Mouse (Mus musculus): Measurements from ENCODE around the gene Otx1.

Gene Otx1

DNA sequence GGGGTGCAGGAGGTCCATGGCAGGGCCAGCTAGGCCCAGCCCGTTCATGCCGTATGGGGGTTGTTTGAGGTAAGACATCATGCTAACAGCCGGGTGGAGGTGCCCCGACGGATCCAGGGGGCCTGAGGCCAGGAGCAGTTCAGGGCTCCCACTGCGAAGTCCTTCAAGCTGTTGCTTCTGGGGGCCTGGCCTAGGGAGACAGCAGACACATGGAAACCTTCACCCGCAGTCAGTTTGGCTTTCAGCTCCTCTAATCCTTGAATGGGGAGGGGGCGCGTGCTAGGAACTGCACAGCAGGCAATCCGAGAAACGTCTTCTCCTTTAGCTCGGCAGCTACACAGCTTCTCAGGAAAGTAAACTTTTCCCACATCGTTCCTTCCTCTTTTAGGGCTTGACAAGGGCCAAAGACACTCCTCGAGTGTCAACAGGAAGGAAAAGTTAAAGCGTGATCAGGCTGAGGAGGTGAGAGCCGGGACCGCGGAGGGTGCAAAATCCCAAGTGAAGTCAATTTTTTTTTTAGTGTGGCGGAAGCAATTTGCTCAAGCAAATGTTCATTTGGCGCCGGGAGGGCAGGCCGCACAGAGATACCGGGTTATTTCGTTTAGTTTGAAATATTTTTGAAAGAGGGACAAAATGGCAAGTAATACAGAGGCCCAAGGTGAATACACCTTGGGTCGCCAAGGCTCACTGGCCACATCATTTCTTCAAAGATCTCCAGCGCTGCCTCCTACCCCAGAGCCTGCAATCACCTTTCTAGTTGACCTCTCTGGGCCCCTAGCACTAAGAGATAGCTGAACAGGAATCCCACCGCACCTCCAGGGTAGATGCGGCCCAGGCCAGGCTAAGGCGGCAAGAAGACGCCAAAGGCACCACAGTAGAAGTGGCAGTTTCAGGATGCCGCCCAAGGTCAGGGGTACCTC lies 3.0 kb downstream of the Otx1 start:
- 46% methylated on average over 31 of the region's 31 CpGs for WGBS

DNA sequence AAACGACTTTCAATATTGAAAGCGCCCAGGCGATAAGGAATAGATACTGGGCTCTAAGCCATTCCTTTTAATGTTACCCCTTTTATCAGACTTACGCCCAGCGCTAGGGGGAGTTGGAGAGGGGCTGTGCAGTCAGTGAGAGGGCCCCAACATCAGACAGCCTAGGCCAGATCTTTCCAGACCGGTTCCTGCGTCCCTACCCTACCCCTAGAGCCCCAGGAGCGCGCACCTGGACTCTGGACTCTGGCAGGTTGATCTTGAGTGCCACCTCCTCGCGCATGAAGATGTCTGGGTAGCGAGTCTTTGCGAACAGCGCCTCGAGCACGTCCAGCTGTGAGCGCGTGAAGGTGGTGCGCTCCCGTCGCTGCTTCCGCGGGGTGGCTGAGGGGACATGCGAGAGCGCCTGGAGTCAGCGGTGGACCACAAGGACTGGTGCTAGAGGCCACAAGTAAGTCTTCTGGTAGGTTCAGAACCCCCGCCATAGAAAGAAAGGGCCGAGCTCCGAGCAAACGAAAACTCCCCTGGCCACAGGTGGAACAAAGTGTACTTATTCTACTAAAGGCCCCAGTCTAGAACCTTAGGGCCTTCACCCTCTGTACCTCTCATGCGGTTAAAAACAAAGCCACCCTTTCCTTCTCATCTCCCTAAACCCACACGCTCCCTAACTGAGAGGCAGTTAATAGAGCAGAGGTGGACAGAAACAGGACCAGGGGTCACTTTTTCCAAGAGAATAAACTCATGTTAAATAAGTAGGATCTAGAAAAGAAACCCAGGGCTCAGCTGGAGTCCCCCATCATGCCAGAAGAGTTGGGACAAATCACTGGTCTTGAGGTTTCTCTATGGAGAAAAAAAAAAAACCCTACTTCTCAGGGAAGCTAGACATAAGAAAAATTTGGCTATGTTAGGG lies 4.3 kb downstream of the Otx1 start:
- WGBS = 27% methylated on average over 32 of the region's 32 CpGs

DNA sequence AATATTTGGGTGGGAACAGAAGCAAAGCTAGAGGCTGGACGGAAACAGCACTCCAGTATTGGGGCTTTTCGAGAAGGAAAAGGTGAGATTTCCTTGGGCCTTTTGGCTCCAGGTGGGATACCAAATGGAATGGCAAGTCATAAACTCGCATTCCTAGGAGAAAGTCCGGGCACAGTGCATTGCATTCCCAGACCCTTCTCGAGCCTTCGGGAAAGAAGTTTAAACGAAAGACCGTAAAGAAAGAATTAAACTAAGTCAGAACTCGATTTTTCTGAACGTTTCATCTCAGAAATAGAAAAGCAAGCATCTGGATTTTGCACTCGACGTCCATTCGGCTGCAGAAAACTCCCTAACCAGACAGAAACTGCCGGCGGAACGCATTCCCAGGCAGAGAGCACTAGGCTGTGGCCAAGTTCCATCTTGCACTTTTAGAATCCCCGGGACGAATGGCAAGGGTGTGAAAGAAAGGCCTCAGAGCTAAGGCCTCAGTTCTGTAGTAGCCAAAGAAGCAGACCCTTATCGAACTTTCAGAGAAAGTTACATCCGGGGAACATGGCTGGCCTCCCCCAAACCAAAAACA lies 5.0 kb downstream of the Otx1 start:
- WGBS = 22% methylated on average over 20 of the region's 20 CpGs

DNA sequence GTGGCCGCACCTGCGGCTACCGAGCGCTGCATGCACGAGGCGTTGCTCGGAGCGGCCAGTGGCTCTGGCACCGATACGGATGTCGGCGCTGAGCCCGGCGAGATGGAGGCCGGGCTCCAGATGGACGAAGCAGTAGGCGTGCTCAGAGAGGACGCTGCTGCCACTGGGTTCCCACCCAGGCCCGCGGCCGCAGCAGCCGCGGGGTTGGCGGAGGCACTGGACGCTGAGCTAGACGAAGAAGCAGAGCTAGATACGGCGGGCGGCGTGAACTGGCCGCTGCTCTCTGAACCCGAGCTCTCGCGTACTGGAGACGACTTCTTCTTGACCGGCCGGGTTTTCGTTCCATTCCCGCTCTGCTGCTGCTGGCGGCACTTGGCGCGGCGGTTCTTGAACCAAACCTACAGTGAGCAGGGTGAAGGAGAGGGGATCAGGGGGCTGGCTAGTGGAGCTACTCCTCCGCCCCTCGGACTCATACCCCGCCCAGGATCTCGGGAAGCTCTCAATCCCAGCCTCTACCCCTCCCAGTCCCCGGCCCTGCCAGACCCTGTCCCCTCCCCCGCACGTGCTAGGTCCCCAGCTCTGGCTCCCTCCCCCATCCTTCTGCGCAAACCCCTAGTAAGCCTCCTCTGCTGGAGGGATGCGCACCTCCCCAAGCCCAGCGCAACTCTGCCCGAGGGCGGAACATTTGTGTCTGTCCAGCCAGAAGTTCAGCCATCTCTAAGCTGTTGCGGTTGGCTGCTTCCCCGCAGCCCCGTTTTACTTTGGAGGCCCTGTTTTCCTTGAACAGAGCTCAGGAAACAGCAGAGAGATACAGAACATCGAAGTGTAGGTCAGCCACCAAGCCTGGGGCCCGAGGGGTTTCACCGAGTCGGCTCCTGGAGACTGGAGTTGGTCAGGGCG lies 5.8 kb downstream of the Otx1 start:
- WGBS = 4% methylated on average over 63 of the region's 63 CpGs

DNA sequence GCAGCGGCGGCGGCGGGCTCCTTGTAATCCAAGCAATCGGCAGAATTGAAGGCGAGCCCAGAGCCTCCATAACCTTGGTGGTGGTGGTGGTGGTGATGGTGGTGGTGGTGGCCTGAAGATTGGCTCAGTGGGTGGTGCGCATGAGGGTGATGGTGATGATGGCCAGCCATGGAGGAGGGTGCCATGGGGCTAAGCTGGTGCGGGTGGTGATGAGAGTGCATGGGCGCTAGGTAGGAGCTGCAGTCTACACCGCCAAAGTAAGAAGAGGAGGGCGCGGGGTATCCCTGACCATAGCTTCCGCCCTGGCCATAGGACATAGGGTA lies 6.4 kb downstream of the Otx1 start:
- WGBS = 13% methylated on average over 13 of the region's 13 CpGs

DNA sequence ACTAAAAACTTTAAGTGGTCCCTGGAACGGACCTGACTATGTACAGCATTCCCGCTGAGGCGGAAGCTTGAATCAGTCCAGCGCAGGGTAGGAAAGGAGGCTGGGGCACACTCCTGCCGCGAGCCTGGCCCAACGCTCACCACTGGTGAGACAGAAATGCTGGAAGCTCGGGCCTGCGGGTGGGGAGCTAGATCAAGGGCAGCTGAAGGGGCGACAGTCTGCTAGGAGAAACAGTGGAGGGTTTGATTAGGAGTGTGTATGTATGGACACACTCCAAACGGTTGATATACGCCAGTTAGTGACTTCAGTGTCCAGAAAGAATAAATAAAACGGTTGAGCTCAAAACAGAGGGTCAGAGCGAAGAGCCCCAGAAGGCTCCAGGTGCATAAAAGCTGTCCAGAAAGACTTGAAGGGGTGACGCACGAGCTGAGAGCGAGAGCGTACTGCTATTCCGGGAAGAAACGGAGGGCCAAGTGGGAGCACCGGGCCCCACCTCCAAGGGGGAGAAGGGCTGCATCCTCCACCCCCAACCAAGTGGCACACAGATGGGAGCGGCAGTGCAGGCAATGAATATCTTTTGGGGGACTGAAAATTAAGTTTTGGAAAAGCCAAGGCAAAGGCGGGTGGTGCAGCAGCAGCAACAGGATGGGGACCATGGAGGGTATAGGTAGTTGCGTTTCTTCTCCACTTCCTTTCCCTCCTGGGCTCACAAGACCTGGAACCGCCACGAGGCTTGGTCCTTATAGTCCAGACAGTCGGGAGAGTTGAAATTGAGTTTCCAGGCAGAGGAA lies 7.0 kb downstream of the Otx1 start:
- WGBS = 18% methylated on average over 27 of the region's 27 CpGs

DNA sequence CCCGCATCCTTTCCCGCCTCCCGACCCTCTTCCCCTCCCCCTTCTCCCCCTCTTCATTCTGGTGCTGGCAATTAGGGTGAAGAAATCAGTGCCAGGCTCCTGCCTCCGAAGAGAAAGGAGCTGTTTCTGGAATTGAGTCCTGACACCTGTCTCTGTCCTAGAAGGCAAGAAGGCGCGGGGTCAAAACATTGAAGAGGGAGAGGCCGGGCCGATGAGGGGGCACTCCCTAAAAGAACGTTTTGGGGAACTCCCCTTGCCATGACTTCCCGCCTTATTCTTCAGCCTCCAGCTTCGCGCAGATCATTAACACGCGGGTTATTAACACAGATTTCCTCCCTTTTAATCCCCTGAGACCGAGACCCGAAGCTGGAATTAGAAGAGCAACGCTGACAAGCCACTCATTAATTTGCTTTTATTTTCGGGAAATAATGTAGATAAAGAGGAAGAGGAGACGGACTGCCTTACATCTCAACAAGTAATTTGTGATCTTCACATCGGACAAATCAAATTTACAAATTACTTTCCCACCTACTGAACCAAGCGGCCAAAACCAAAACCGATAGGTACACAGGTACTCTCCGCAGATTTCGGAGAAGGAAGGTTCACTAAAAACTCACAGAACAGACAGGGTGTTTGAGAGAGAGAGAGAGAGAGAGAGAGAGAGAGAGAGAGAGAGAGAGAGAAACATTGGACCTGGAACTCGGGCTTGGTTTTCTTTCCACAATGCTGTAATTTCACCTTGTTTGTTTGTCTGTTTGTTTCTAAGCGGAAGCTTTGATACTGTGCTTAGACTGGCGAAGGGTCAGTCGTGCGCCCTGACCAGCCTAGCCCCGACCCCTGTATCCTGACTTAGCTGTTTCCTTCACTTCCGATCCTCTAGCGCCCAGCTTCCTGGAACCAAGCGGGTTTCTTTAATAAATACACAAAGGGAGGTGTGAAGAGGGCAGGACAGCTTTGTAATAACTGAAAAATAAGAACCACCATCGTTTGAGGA lies 8.0 kb downstream of the Otx1 start:
- WGBS = 21% methylated on average over 34 of the region's 34 CpGs

DNA sequence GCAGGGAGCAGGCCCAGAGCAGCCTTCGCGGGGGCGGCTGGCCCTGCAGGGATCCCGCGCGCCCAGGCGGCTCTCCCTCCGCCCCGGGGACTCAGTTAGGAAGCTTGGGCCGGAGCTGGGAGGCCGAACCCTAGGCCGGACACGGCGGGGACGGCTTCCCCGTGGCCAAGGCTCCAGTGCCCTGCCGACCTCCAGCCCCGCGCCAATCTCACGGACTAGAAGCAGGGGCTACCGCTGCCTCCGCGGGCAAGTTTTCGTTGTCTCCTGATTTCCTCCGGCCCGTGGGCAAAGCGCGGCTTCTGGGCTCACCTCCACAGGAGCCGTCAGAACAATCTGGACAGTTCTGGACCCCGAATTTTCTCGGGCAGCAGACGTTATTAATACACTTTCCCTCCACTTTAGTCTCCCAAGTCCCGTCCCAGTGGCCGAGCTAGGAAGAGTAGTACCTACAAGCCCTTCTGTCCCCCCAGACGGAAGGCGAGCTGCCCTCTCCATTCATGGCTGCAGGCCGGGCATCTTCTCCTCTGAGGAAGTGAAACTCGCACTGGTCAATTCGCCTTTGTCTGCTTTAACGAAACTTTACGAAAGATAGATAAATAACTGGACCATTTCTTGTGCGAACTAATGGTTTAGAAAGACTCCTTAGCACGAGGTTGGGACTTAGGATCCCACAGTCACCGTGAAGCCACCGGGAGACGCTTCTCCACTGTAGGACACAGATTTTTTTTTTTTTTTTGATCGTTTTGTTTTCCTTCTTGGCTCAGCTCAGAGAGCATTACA lies 8.9 kb downstream of the Otx1 start:
- WGBS = 11% methylated on average over 47 of the region's 47 CpGs

DNA sequence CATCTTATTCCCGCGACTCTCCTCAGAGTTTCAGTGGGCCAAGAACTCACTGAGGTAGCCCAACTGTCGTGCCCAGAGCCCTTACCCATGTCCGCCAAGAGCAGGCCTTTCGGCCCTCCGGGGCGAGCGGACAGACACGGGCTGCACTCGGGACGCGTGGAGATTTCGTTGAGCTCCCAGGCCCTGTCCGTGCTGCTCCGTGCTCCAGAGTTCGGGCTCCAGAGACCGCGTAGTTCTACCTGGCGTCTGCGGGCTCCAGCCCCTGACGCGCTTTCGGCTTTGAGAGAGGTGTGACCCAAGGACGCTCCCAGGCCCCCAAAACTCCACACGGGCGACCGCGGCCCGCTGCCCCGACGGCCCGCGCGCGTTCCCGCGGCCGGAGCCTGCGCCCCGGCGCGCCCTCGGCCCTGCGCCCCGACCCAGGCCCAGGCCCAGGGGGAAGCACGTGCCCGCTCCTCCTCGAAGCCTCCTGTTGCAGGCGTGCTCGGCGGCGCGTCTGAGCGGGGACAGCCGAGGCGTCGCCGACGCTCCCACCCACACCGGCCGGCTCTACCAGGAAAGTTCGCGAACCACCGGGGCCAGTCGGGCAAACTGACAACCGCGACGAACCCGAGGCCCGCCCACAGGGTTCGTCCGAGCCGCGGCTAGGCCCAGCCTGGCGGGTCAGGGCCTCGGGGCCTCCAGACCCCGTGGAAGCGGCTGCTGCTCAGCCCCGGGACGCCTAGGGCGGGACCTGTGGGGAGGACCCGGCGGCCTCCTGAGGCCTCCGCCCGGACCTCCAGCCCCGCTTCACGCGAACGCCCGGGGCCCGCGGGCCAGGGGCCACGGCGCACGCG lies 9.7 kb downstream of the Otx1 start:
- WGBS = 11% methylated on average over 96 of the region's 96 CpGs

DNA sequence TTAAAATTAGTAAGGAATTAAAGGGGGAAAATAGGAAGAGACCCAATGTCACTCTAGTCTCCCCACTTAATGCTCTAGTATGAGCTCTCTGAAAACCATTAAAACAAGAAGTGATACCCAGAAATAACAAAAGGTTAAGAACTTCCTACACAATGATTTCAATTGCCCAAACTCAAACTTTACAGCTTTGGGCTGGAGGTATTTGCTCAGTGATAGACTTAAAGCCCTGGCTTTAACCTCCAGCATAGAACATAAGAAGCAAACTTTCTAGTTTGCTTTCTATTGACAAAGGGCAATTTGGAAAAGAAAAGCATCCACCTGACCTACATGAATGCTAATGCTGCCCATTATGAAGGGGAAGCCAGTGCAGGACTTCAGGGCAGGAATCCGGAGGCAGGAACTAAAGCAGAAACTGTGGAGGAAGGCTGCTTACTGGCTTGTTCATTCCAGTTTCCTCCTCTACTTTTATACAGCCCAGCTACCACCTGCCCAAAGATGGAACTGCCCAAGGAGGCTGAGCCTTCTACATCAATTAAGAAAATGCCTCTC lies 14.2 kb downstream of the Otx1 start:
- 89% methylated on average over 1 of the region's 1 CpGs for WGBS

DNA sequence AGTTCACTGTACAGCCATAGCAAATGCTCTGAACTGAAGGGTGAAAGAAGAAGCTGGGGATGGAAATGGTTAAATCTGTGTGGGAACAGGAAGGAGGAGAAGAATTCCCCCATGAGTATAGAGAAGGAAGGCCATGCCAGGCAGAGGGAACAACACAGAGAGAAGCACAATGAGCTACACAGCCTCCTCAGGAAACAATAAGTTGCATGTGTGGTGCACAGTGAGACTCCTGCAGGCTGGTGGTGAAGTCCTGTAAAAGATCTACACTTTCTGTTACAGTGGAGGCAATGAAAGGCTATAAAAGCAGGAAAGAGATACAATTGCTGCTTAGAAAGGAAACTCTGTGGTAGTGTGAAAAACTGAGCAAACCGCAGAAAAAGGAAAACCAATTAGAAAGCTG lies 17.6 kb downstream of the Otx1 start:
- 48% methylated on average over 1 of the region's 1 CpGs for WGBS

DNA sequence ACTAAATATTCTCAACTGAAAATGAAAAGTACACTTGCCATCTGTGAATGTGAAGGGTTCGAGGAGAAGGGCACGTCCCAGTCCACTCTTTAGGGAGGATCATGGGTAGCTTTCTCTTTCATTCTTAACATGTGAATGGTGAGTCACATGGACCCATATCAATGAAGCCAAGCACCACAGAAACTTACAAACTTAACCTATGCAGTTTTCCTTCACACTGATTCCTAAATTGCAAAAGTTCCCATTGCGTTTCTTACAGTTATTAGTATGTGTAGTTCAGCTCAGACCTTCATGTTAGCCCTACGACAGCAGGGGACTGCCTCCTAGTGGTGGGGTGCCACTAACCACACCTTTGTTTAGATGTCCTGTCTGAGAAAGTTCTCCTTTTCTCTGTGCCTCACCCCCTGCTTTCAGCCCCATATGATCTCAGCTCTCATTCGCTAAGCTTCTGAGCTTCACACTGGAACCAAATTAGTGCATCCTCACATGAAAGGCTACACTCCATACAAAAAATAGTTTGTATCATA lies 28.6 kb downstream of the Otx1 start:
- 81% methylated on average over 5 of the region's 5 CpGs for WGBS

DNA sequence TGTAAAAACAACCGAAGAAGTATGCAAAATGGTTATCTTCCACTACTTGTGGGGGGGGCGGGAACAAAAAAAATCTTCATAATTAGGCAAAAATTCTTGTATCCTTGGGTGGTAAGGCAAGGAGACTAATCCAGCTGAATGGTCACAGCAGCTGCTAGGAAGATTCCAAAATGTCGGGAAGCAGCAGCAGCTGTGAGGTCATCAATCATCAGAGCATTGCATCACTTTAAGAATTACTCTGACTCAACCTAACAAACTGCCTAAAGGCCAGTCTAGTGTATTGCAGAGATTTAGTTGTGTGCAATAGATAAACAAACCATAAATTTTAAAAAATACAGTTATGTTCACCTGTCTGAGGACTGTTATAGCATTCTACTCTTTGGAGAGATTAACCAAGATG lies 29.1 kb downstream of the Otx1 start:
- 84% methylated on average over 3 of the region's 3 CpGs for WGBS

DNA sequence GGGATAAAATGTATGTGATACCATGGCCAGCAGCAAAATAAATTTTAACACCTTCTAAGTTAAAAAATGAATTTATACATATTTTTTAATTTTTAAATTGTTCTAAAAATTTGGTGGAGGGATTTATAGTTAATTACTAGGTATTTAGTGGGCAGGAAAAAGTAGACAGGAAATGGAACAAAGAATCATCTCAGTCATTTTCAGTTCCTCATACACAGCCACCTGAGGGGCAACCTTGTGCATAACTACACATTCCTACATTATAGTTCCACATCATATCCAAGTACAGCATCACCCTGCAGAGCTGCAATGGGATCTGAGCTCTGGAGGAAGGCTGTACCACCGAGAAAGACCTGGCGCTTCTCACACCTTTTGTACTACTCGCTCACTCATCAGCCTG lies 33.8 kb downstream of the Otx1 start:
- WGBS = 94% methylated on average over 3 of the region's 3 CpGs

DNA sequence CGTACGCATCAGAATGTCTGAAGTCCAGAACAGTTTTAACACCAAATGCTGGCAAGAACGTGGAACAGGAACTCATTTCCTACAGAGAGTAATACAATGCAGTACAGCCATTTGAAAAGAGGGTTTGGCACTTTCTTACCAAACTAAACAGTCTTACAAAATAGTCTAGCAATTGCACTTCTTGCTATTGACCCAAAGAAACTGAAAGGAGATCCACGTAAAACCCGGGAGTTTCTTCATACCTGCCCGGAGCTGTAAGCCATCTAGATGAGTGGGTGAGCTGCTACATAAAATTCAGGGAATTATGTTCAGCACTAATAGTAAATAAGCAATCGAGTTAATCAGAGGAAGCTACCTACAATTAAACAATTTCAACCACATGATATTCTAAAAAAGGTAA lies 47.5 kb downstream of the Otx1 start:
- WGBS = 88% methylated on average over 7 of the region's 7 CpGs

DNA sequence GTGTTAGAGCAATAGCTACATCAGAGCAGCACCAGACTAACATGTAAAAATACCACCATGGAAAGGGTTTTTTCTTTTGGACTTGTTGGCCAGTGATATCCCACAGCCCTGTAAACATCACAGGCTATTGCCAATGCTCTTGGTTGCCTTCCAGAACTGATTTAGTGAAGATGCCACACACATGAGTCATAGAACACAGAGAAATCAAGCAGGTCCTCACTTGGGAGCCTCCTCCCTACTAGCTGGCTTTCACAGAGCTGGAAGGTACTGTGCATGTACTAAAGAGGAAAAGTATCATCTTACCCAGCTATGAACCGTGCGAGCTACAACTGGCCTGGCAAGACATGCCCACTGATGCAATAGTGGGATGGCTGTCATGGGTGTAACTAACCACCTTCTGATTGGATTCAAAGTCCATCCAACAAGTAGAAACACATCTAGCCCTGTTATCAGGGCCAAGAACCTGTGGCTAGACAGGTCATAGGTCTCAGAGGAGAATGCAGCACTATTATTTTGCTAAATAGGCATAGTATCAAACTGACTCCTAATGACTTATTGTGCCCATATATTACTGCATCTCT lies 51.0 kb downstream of the Otx1 start:
- WGBS = 86% methylated on average over 2 of the region's 2 CpGs
